Mouse (Mus musculus) midbrain, postnatal 0 days (tissue): Measurements from ENCODE around the gene Gm5134. TPM values are rescaled to one million over a fixed set of nuclear protein-coding genes. Genes with fewer than 3 reads are reported as not detected.
A peak's percentile ranks its signal among the peaks of the same experiment; 100 is the strongest.

ENCODE experiments used
- ATAC-seq: fragments of 200-750 bp; cut with Nextera tagmentation; 2 replicates; pipeline ENCODE4 v1.8.0; 2017; ENCODE audit warnings: moderate number of reproducible peaks, mild to moderate bottlenecking, moderate TSS enrichment, moderate library complexity; ENCODE audit not compliant: low FRiP score
- DNase-seq: peaks from one replicate; pipeline ENCODE4 v3.0.0-alpha.2; 2015; ENCODE audit warnings: low spot score
- H3K27ac ChIP-seq: fragments of 300-500 bp; sonication (generic); 2 replicates; pipeline ENCODE4 v1.5.1; 2014; ENCODE audit warnings: low read depth, mild to moderate bottlenecking, low read length, mixed read lengths
- H3K27me3 ChIP-seq: fragments of 300-500 bp; sonication (generic); 2 replicates; pipeline ENCODE4 v1.6.1; 2014; ENCODE audit warnings: low read length, control low read depth, mixed read lengths; ENCODE audit not compliant: insufficient read depth
- H3K36me3 ChIP-seq: fragments of 300-500 bp; sonication (generic); 2 replicates; pipeline ENCODE4 v1.6.1; 2014; ENCODE audit warnings: low read length, control low read depth, mixed read lengths; ENCODE audit not compliant: insufficient read depth
- H3K4me1 ChIP-seq: fragments of 300-500 bp; sonication (generic); 2 replicates; pipeline ENCODE4 v1.6.1; 2014; ENCODE audit warnings: mild to moderate bottlenecking, control low read depth, antibody characterized with exemption, low read length, mixed read lengths; ENCODE audit not compliant: insufficient read depth
- H3K4me2 ChIP-seq: fragments of 300-500 bp; sonication (generic); 2 replicates; pipeline ENCODE4 v1.6.1; 2014; ENCODE audit warnings: low read depth, mild to moderate bottlenecking, low read length, mixed read lengths; ENCODE audit not compliant: poor library complexity, severe bottlenecking
- H3K4me3 ChIP-seq: fragments of 300-500 bp; sonication (generic); 2 replicates; pipeline ENCODE4 v1.5.1; 2014; ENCODE audit warnings: low read depth, mild to moderate bottlenecking, low read length, moderate library complexity
- H3K9ac ChIP-seq: fragments of 300-500 bp; sonication (generic); replicated peaks from 2 replicates; pipeline ENCODE4 v1.6.1; 2014; ENCODE audit warnings: mild to moderate bottlenecking, low read length, moderate library complexity, mixed read lengths; ENCODE audit not compliant: poor library complexity, severe bottlenecking
- H3K9me3 ChIP-seq: fragments of 300-500 bp; sonication (generic); 2 replicates; pipeline ENCODE4 v1.6.1; 2016; ENCODE audit warnings: low read length, control low read depth
- CTCF ChIP-seq: IDR thresholded peaks from 2 replicates; pipeline ENCODE4 v1.5.1; 2016; ENCODE audit warnings: antibody characterized with exemption, mild to moderate bottlenecking
- WGBS: fragments of 180-500 bp; shearing (Covaris S2); extraction: QIAGEN DNeasy Blood & Tissue Kit; methylation state at CpG from one replicate; pipeline ENCODE4 v1.1.7; 2014; 5-methylcytosine and 5-hydroxymethylcytosine counted together
- polyA plus RNA-seq: library from polyadenylated mRNA; unstranded; fragments of >200 nt; fragmentation: Nextera tagmentation; extraction: Ambion mirVana; gene quantifications from 2 replicates; pipeline ENCODE4 v1.2.1, GENCODE M21; 2015
- total RNA-seq: library from RNA; depleted of rRNA; stranded (reverse); fragments of >200 nt; gene quantifications from 2 replicates; pipeline ENCODE4 v1.2.3, GENCODE M21; 2014

Gene Gm5134
- total and polyA plus RNA-seq, 2 experiments from 2014 or later: not detected

DNA sequence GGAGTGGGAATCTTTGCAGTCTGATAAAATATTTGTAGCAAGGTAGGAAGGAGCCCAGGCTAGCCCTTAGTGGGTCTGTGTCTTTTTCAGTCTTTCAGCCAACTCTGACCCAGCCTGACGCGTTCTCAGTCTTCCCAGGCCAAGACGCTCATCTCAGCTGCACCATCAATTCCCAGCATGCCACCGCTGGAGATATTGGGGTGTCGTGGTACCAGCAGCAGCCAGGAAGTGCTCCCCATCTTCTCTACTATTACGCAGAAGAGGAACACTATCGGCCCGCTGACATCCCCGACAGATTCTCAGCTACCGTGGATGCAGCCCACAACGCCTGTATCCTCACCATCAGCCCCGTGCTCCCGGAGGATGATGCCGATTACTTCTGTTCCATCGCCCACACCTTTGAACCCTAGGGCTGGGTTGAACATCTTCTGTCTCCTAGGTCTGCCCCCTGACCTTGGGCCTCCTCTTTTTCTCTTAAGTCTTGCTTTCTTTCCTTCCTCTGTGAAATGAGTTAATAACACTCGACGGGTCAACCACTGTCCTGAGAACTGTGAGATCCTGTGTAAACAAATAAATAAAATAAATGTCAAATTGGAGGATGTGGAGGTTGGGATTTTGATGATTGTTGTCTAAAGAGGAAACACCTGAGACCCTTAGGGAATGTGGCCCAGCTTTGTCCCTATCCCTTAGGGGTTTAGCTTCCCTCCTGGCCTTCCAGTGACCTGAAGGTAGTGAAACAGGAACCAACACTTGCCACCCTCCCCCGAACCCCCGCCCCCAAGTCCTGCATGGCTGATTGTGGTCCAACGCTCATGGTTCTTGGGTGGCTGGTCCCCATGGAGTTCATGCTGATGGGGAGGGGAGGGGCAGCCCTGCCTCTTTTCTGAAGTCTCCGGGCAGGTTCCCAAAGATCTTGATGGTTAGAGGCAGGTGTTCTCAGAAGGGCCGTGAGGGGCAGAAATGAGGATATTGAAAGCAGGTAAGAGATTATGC is 5.0 kb upstream of the Gm5134 start:
- no peak for TF ChIP-seq CTCF
- no peak overlapping the region for H3K9ac ChIP-seq
- H3K27ac ChIP-seq: no peak overlapping the region
- peaks cover 5% of the 10 kb centered on the region; the same call in 1 of the 2 replicates for H3K4me1 ChIP-seq
- no peak for DNase-seq
- no peak for ATAC-seq
- H3K4me3 ChIP-seq: no peak overlapping the region
- 0 out of 2 replicates have a peak, but pooled peaks cover 5% of the 10 kb centered on the region for H3K27me3 ChIP-seq
- WGBS: 87% methylated on average over 22 of the region's 22 CpGs
- no peaks in the 10 kb centered on the region for H3K9me3 ChIP-seq
- H3K4me2 ChIP-seq: no peak overlapping the region
- no peaks in the 10 kb centered on the region for H3K36me3 ChIP-seq

- peaks cover 5% of the 10 kb centered on the region; the same call in 1 of the 2 replicates for H3K4me1 ChIP-seq
- H3K4me3 ChIP-seq: peak overlapping the region; percentile 29
- no peak for TF ChIP-seq CTCF
- H3K27me3 ChIP-seq: 0 out of 2 replicates have a peak, but pooled peaks cover 5% of the 10 kb centered on the region
- H3K9me3 ChIP-seq: no peaks in the 10 kb centered on the region
- H3K9ac ChIP-seq: peak overlapping the region; percentile 45
- no peak overlapping the region for H3K27ac ChIP-seq
- 2% methylated on average over 21 of the region's 23 CpGs for WGBS
- H3K4me2 ChIP-seq: peak overlapping the region; percentile 73
- DNase-seq (peak; percentile 22), ATAC-seq (0 out of 2 replicates have a peak, but pooled peaks have one; percentile 44)
- no peaks in the 10 kb centered on the region for H3K36me3 ChIP-seq
Observed at GRCm38 (mm10) chr10:75950791-75951210, 3.5 kb upstream of the Gm5134 start.

GRCm38 (mm10) chr10:75951424-75952050 is 2.8 kb upstream of the Gm5134 start:
- DNase-seq: peak; percentile 67
- WGBS: 3% methylated on average over 13 of the region's 13 CpGs

GRCm38 (mm10) chr10:75973846-75974245 is 19.5 kb downstream of the Gm5134 start:
- Histone ChIP-seq H3K27me3 (no peaks in the 10 kb centered on the region), H3K4me2 (no peak overlapping the region), H3K4me3 (no peak overlapping the region), H3K9ac (no peak overlapping the region), H3K9me3 (0 out of 2 replicates have a peak, but pooled peaks cover 4% of the 10 kb centered on the region), H3K27ac (no peak overlapping the region), H3K4me1 (no peaks in the 10 kb centered on the region), H3K36me3 (no peaks in the 10 kb centered on the region)
- no peak for DNase-seq
- TF ChIP-seq CTCF: no peak
- 94% methylated on average over 10 of the region's 10 CpGs for WGBS
- ATAC-seq: no peak

More at GRCm38 (mm10) chr10:75951424-75952050, 2.8 kb upstream of the Gm5134 start:
- Histone ChIP-seq H3K9ac (no peak overlapping the region), H3K4me1 (peaks cover 5% of the 10 kb centered on the region; the same call in 1 of the 2 replicates), H3K9me3 (no peaks in the 10 kb centered on the region), H3K27me3 (0 out of 2 replicates have a peak, but pooled peaks cover 5% of the 10 kb centered on the region), H3K4me3 (peak overlapping the region; percentile 29), H3K27ac (no peak overlapping the region), H3K4me2 (peak overlapping the region; percentile 73), H3K36me3 (no peaks in the 10 kb centered on the region)
- ATAC-seq: no peak
- TF ChIP-seq CTCF: peak; percentile 80

- Histone ChIP-seq H3K4me1 (no peaks in the 10 kb centered on the region), H3K4me3 (no peak overlapping the region), H3K4me2 (no peak overlapping the region), H3K27me3 (no peaks in the 10 kb centered on the region), H3K36me3 (no peaks in the 10 kb centered on the region), H3K9me3 (0 out of 2 replicates have a peak, but pooled peaks cover 4% of the 10 kb centered on the region), H3K27ac (no peak overlapping the region), H3K9ac (no peak overlapping the region)
- peak; percentile 73 for TF ChIP-seq CTCF
- 78% methylated on average over 5 of the region's 5 CpGs for whole genome bisulfite sequencing
- no peak for ATAC-seq
- no peak for DNase-seq
Observed at GRCm38 (mm10) chr10:75975216-75975615, 20.9 kb downstream of the Gm5134 start.
